Mouse (Mus musculus): ENCODE results near the gene Gad2. TPM values are rescaled to one million over a fixed set of nuclear protein-coding genes. Genes with fewer than 3 reads are reported as not detected.

Gene Gad2
- polyA plus RNA-seq, 1 experiment from 2014 or later = not detected

DNA sequence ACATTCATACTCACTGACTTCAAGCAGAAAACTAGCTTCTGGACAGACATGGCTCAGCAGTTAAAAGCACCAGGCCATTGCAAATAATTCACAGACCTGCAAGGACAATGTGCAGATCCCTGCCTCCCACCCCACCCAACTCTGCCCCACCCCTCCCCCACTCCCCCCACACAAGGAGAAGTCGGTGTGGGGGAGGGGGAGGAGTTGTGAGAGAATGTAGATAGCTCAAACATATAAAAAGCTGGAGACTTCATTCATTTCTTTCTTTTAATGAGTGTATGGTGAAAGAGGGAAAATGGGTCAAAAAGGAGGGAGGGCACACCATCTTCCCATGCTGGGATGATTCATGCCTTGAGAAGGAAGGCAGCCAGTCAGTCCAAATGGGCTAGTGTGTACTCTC, 117.4 kb downstream of the Gad2 start:
- Histone ChIP-seq H3K4me2 (replicated peaks; ENCODE audit: low read depth, low read length) (no peak overlapping the region), H3K4me1 (ENCODE audit: control insufficient read depth, insufficient read depth, low read length) (no peaks in the 10 kb centered on the region), H3K36me3 (ENCODE audit: control insufficient read depth, insufficient read depth, low read length) (no peaks in the 10 kb centered on the region), H3K27me3 (ENCODE audit: control insufficient read depth, insufficient read depth, low read length) (no peaks in the 10 kb centered on the region), H3K27ac (ENCODE audit: low read depth, low read length) (no peak overlapping the region), H3K9me3 (ENCODE audit: control insufficient read depth, low read length) (no peaks in the 10 kb centered on the region), H3K4me3 (ENCODE audit: low read length) (no peak overlapping the region), H3K9ac (ENCODE audit: low read depth, low read length) (no peak overlapping the region)
- ATAC-seq (ENCODE audit: low FRiP score, low TSS enrichment) = no peak
- 73% methylated on average over 1 of the region's 1 CpGs for WGBS

DNA sequence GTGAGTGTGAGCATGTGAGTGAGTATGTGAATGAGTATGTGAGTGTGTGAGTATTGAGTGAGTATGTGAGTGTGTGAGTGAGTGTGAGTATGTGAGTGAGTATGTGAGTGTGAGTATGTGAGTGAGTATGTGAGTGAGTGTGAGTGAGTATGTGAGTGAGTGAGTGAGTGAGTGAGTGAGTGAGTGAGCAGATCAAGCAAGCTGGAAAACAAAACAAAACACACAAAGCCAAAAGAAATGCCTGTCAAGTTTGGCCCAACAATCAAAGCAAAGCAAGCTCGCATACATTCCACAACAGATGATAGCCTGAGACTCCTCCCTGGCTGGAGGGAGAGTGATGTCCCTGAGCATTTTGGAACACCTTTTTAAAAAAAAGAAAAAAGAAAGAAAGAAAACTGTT, 118.4 kb downstream of the Gad2 start:
- 92% methylated on average over 1 of the region's 1 CpGs for WGBS
- H3K4me1 ChIP-seq (ENCODE audit: control insufficient read depth, insufficient read depth, low read length) = no peaks in the 10 kb centered on the region
- no peaks in the 10 kb centered on the region for H3K27me3 ChIP-seq (ENCODE audit: control insufficient read depth, insufficient read depth, low read length)
- no peak overlapping the region for H3K27ac ChIP-seq (ENCODE audit: low read depth, low read length)
- H3K4me3 ChIP-seq (ENCODE audit: low read length) = no peak overlapping the region
- no peak overlapping the region for H3K4me2 ChIP-seq (replicated peaks; ENCODE audit: low read depth, low read length)
- no peaks in the 10 kb centered on the region for H3K36me3 ChIP-seq (ENCODE audit: control insufficient read depth, insufficient read depth, low read length)
- H3K9me3 ChIP-seq (ENCODE audit: control insufficient read depth, low read length) = no peaks in the 10 kb centered on the region
- no peak for ATAC-seq (ENCODE audit: low FRiP score, low TSS enrichment)
- no peak overlapping the region for H3K9ac ChIP-seq (ENCODE audit: low read depth, low read length)

- no peak overlapping the region for H3K4me3 ChIP-seq (ENCODE audit: low read length)
- no peaks in the 10 kb centered on the region for H3K27me3 ChIP-seq (ENCODE audit: control insufficient read depth, insufficient read depth, low read length)
- no peak for ATAC-seq (ENCODE audit: low FRiP score, low TSS enrichment)
- H3K27ac ChIP-seq (ENCODE audit: low read depth, low read length) = no peak overlapping the region
- no peak overlapping the region for H3K9ac ChIP-seq (ENCODE audit: low read depth, low read length)
- no peak overlapping the region for H3K4me2 ChIP-seq (replicated peaks; ENCODE audit: low read depth, low read length)
- no peaks in the 10 kb centered on the region for H3K4me1 ChIP-seq (ENCODE audit: control insufficient read depth, insufficient read depth, low read length)
- WGBS = 67% methylated on average over 3 of the region's 3 CpGs
- no peaks in the 10 kb centered on the region for H3K9me3 ChIP-seq (ENCODE audit: control insufficient read depth, low read length)
- no peaks in the 10 kb centered on the region for H3K36me3 ChIP-seq (ENCODE audit: control insufficient read depth, insufficient read depth, low read length)
Observed at GRCm38 (mm10) chr2:22741222-22741621, 119.2 kb downstream of the Gad2 start.

Small RNA genes within 50 kb of the gene (microRNA-seq; reads per million reads assigned to microRNA genes)
- gene Gm23636 (not detected), gene Mir3967 (not detected)

Other genes with a start within 250 kb of the Gad2 start
- 1.5 and 1.6 TPM in 2 replicates for gene Apbb1ip, start 151.9 kb downstream of the Gad2 start, polyA plus RNA-seq (2014; fragmentation: Nextera tagmentation; extraction: Ambion mirVana)